Mouse (Mus musculus) right cerebral cortex, postnatal 14 days (tissue): Measurements from ENCODE around the gene Camp.
A peak's percentile ranks its signal among the peaks of the same experiment; 100 is the strongest.

ENCODE experiments used
- DNase-seq: peaks from one replicate; pipeline ENCODE4 v3.0.0; 2022

The Camp gene

GRCm38 (mm10) chr9:109849312-109849758, at the start of gene Camp:
Camp (minus strand) TSS chr9:109849617.
- no peak for DNase-seq

- DNase-seq, result no peak
Measured at GRCm38 (mm10) chr9:109898027-109898426, 48.6 kb upstream of the Camp start.

GRCm38 (mm10) chr9:109896253-109897150, 47.1 kb upstream of the Camp start:
- no peak for DNase-seq

- DNase-seq, result no peak
Measured at GRCm38 (mm10) chr9:109895593-109895992, 46.2 kb upstream of the Camp start.

GRCm38 (mm10) chr9:109894413-109895090, 45.1 kb upstream of the Camp start:
- peak; percentile 65 for DNase-seq

GRCm38 (mm10) chr9:109892651-109893250, 43.3 kb upstream of the Camp start:
- DNase-seq, result peak; percentile 86

- no peak for DNase-seq
Measured at GRCm38 (mm10) chr9:109891501-109891900, 42.1 kb upstream of the Camp start.

GRCm38 (mm10) chr9:109887321-109887720, 37.9 kb upstream of the Camp start:
- no peak for DNase-seq

- no peak for DNase-seq
Measured at GRCm38 (mm10) chr9:109886259-109886658, 36.8 kb upstream of the Camp start.

GRCm38 (mm10) chr9:109879305-109879704, 29.9 kb upstream of the Camp start:
- DNase-seq, result no peak

GRCm38 (mm10) chr9:109877666-109878065, 28.2 kb upstream of the Camp start:
- DNase-seq, result no peak

GRCm38 (mm10) chr9:109876756-109877155, 27.3 kb upstream of the Camp start:
- DNase-seq, result no peak

- DNase-seq, result peak; percentile 64
Measured at GRCm38 (mm10) chr9:109875695-109876601, 26.5 kb upstream of the Camp start.

GRCm38 (mm10) chr9:109874797-109875691, 25.6 kb upstream of the Camp start, which contains the start of gene Cdc25a:
Cdc25a (plus strand) TSS chr9:109875579.
- DNase-seq, result peak; percentile 92

GRCm38 (mm10) chr9:109870983-109871572, 21.7 kb upstream of the Camp start:
- no peak for DNase-seq

GRCm38 (mm10) chr9:109866218-109866617, 16.8 kb upstream of the Camp start:
- DNase-seq, result no peak

- DNase-seq, result no peak
Measured at GRCm38 (mm10) chr9:109863085-109863484, 13.7 kb upstream of the Camp start.

GRCm38 (mm10) chr9:109862397-109863044, 13.1 kb upstream of the Camp start:
- DNase-seq, result peak; percentile 83

GRCm38 (mm10) chr9:109855947-109856346, 6.5 kb upstream of the Camp start:
- DNase-seq, result no peak

GRCm38 (mm10) chr9:109854341-109854740, 4.9 kb upstream of the Camp start:
- no peak for DNase-seq
